Mouse (Mus musculus) intestine, embryonic 15.5 days (tissue): ENCODE results near the gene Itga2. TPM values are rescaled to one million over a fixed set of nuclear protein-coding genes. Genes with fewer than 3 reads are reported as not detected.

Experiments
- ATAC-seq: fragments of 200-750 bp; cut with Nextera tagmentation; 2 replicates; pipeline ENCODE4 v1.8.0; 2017; ENCODE audit warnings: moderate TSS enrichment, moderate library complexity
- H3K27ac ChIP-seq: fragments of 300-500 bp; sonication (generic); 2 replicates; pipeline ENCODE4 v1.5.1; 2015; ENCODE audit warnings: mild to moderate bottlenecking, inconsistent platforms
- H3K27me3 ChIP-seq: fragments of 300-500 bp; sonication (generic); replicated peaks from 2 replicates; pipeline ENCODE4 v1.6.1; 2015; ENCODE audit warnings: inconsistent platforms
- H3K36me3 ChIP-seq: fragments of 300-500 bp; sonication (generic); 2 replicates; pipeline ENCODE4 v1.6.1; 2015; ENCODE audit warnings: inconsistent platforms
- H3K4me1 ChIP-seq: fragments of 300-500 bp; sonication (generic); replicated peaks from 2 replicates; pipeline ENCODE4 v1.6.1; 2015; ENCODE audit warnings: inconsistent platforms
- H3K4me2 ChIP-seq: fragments of 300-500 bp; sonication (generic); replicated peaks from 2 replicates; pipeline ENCODE4 v1.6.1; 2015; ENCODE audit warnings: mild to moderate bottlenecking, inconsistent platforms
- H3K4me3 ChIP-seq: fragments of 300-500 bp; sonication (generic); replicated peaks from 2 replicates; pipeline ENCODE4 v1.5.1; 2015; ENCODE audit warnings: inconsistent platforms
- H3K9ac ChIP-seq: fragments of 300-500 bp; sonication (generic); 2 replicates; pipeline ENCODE4 v1.6.1; 2015; ENCODE audit warnings: inconsistent platforms
- H3K9me3 ChIP-seq: fragments of 300-500 bp; sonication (generic); 2 replicates; pipeline ENCODE4 v1.6.1; 2016; ENCODE audit warnings: inconsistent platforms
- WGBS: fragments of 180-500 bp; shearing (Covaris S2); methylation state at CpG from one replicate; pipeline ENCODE4 v1.1.7; 2015; 5-methylcytosine and 5-hydroxymethylcytosine counted together
- polyA plus RNA-seq: library from polyadenylated mRNA; unstranded; fragments of >200 nt; fragmentation: Nextera tagmentation; extraction: Ambion mirVana; gene quantifications from 2 replicates; pipeline ENCODE4 v1.2.1, GENCODE M21; 2015

Gene Itga2
- polyA plus RNA-seq, 1 experiment from 2014 or later, result 7.0 TPM

DNA sequence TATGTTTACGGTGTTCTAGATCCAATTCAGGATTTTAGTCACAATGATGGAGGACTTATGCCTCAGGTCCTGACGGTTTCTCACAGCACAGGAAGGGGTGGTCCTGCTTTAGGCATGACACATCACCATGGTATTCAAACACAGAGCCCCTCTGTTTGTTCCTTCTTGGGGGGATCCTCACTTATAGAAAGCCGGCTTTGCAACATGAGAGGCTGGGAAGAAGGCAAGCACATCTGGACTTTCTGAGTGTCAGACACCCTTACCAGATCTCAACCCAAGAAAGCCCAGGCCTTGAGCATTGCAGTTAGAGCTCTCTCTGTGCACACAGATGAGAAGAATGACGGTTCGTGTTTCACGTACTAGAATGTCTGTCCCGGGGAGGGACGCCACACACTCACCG lies 92.8 kb downstream of the Itga2 start:
- H3K4me1 ChIP-seq, result peaks cover 6% of the 10 kb centered on the region; the same call in 1 of the 2 replicates
- H3K27ac ChIP-seq, result peak overlapping the region; percentile 51; the same call in 1 of the 2 replicates
- 0 out of 2 replicates have a peak, but pooled peaks cover 3% of the 10 kb centered on the region for H3K36me3 ChIP-seq
- H3K27me3 ChIP-seq, result no peaks in the 10 kb centered on the region
- 66% methylated on average over 9 of the region's 9 CpGs for WGBS
- no peaks in the 10 kb centered on the region for H3K9me3 ChIP-seq
- no peak overlapping the region for H3K4me2 ChIP-seq
- H3K4me3 ChIP-seq, result no peak overlapping the region
- peak; percentile 66 for ATAC-seq
- H3K9ac ChIP-seq, result no peak overlapping the region

- H3K4me1 ChIP-seq, result peaks cover 6% of the 10 kb centered on the region; the same call in 1 of the 2 replicates
- WGBS, result 64% methylated on average over 5 of the region's 5 CpGs
- no peak overlapping the region for H3K4me3 ChIP-seq
- no peak overlapping the region for H3K4me2 ChIP-seq
- 0 out of 2 replicates have a peak, but pooled peaks cover 3% of the 10 kb centered on the region for H3K36me3 ChIP-seq
- peak; percentile 69 for ATAC-seq
- peak overlapping the region; percentile 51 for H3K27ac ChIP-seq
- no peak overlapping the region for H3K9ac ChIP-seq
- H3K9me3 ChIP-seq, result no peaks in the 10 kb centered on the region
- H3K27me3 ChIP-seq, result no peaks in the 10 kb centered on the region
Observed at GRCm38 (mm10) chr13:114838535-114838990, 93.3 kb downstream of the Itga2 start.

DNA sequence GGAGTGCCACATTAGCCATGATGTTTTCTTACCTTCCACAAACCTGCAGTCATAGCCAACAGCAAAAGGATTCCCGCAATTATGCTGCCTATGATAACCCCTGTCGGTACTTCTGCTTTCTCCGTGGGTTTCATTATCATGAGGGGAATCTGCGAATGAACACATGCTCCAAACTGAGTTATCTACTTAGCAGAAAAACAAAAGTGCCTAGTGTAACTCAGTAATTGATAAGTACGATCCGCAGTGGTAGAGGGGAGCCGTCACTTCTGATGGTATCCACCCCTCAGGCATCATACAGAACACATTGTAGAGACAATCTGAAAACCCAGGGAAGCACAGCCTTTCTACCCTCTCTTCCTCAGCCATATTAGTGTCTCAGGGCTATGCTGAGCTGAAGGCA lies 94.8 kb downstream of the Itga2 start:
- Histone ChIP-seq H3K4me3 (no peak overlapping the region), H3K9me3 (no peaks in the 10 kb centered on the region), H3K4me2 (no peak overlapping the region), H3K27me3 (no peaks in the 10 kb centered on the region), H3K9ac (no peak overlapping the region), H3K4me1 (peaks cover 6% of the 10 kb centered on the region; the same call in 1 of the 2 replicates), H3K36me3 (no peaks in the 10 kb centered on the region), H3K27ac (no peak overlapping the region)
- no peak for ATAC-seq
- WGBS, result 83% methylated on average over 7 of the region's 7 CpGs

DNA sequence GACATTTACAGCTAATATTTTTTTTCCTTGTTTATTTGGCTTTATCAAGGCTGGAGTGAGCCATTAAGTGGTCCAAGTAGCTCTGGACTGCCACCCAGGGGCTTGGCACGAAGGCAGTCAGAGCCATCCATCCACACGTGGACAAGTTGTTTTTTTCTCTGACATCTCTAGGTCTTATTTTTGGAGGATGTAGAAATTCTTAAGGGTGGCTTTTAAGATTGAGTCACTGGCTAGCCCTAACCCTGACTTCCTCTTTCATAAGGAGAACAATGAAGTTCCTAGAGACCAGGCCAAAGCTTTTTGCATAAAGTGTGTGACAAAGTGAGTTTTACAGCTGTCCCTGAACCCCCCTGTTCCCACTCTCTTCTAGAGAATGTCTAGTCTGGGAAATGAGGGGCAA lies 97.3 kb downstream of the Itga2 start:
- Histone ChIP-seq H3K4me1 (peaks cover 6% of the 10 kb centered on the region; the same call in 1 of the 2 replicates), H3K4me3 (no peak overlapping the region), H3K9me3 (no peaks in the 10 kb centered on the region), H3K4me2 (no peak overlapping the region), H3K9ac (no peak overlapping the region), H3K27ac (no peak overlapping the region), H3K27me3 (no peaks in the 10 kb centered on the region), H3K36me3 (0 out of 2 replicates have a peak, but pooled peaks cover 10% of the 10 kb centered on the region)
- no peak for ATAC-seq
- 58% methylated on average over 2 of the region's 2 CpGs for WGBS

GRCm38 (mm10) chr13:114833351-114833750 lies 98.5 kb downstream of the Itga2 start:
- Histone ChIP-seq H3K9me3 (no peaks in the 10 kb centered on the region), H3K4me1 (peaks cover under 1% of the 10 kb centered on the region; the same call in 1 of the 2 replicates), H3K27me3 (no peaks in the 10 kb centered on the region), H3K36me3 (0 out of 2 replicates have a peak, but pooled peaks cover 12% of the 10 kb centered on the region), H3K27ac (no peak overlapping the region), H3K4me3 (no peak overlapping the region), H3K4me2 (no peak overlapping the region), H3K9ac (no peak overlapping the region)
- ATAC-seq, result 0 out of 2 replicates have a peak, but pooled peaks have one; percentile 19
- 56% methylated on average over 4 of the region's 4 CpGs for WGBS

DNA sequence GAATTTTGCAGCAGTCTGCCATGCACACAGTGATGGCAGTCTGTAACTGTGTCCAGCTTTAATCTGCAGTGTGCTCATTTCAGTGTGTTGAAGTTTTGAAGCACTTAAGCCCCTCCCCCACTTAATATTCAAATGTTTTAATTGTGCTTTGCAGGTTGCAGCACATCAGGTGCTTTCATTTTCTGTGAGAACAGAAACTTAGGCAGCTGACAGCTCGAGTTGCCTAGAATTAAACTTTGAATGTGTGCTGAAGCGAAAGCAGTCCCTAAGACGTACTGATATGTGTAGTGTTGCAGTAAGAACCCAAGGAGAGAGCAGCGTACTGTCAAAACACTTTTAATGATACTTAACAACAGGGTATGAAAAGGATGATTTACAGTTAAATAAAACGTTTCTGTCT lies 99.1 kb downstream of the Itga2 start:
- Histone ChIP-seq H3K4me1 (no peaks in the 10 kb centered on the region), H3K9me3 (no peaks in the 10 kb centered on the region), H3K4me2 (no peak overlapping the region), H3K9ac (no peak overlapping the region), H3K27ac (no peak overlapping the region), H3K4me3 (no peak overlapping the region), H3K36me3 (0 out of 2 replicates have a peak, but pooled peaks cover 12% of the 10 kb centered on the region), H3K27me3 (no peaks in the 10 kb centered on the region)
- WGBS, result 51% methylated on average over 5 of the region's 5 CpGs
- ATAC-seq, result no peak

DNA sequence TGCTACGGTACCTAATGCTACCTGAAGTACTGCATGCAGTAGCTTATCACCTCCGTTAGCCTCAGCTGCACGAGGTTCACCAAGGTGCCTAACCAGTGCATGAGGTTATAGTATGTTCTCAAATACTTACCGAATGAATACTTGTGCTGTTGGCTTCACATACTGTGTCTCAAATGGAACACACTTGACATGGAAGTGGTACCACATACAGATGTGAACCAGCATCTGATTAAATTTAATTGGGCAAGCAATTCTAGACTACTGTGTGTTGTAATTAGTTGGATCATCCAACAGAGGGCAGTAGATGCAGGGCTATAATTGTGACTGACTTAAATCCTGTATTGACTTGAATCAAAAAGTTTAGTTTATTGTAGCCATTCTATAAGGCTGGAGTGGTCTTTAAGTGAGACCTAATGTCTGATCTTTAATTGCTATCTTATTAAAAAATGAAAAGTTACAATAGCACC lies 100.5 kb downstream of the Itga2 start:
- H3K27ac ChIP-seq, result no peak overlapping the region
- 0 out of 2 replicates have a peak, but pooled peaks cover 15% of the 10 kb centered on the region for H3K36me3 ChIP-seq
- H3K4me1 ChIP-seq, result no peaks in the 10 kb centered on the region
- no peaks in the 10 kb centered on the region for H3K9me3 ChIP-seq
- ATAC-seq, result peak; percentile 27; the same call in 1 of the 2 replicates
- no peaks in the 10 kb centered on the region for H3K27me3 ChIP-seq
- H3K4me3 ChIP-seq, result no peak overlapping the region
- H3K9ac ChIP-seq, result no peak overlapping the region
- 83% methylated on average over 4 of the region's 4 CpGs for WGBS
- H3K4me2 ChIP-seq, result no peak overlapping the region

DNA sequence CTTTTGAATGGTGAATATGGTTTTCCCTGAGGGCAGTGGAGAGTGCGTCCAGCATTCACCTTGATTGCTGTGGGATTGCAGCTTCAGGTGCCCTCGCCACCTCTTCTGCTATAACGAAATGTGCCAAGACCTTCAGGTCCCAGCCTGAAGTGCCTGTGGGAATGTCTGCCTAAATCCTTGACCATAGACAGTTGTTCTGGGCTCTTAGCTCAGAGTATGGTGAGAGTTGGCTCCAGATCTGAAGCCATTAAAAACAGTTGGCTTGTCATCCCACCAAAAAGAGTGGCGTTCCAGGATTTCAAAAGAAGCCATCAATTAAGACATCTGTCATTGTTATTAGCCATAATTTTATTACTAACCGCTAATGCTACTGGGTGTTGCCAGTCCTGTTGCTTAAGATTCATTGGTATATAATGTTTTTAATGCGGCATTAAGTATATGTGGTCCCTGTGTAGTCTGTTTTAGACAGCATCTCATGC lies 106.5 kb downstream of the Itga2 start:
- H3K4me2 ChIP-seq, result no peak overlapping the region
- H3K36me3 ChIP-seq, result 0 out of 2 replicates have a peak, but pooled peaks cover 11% of the 10 kb centered on the region
- H3K4me1 ChIP-seq, result no peaks in the 10 kb centered on the region
- 90% methylated on average over 6 of the region's 6 CpGs for WGBS
- no peaks in the 10 kb centered on the region for H3K9me3 ChIP-seq
- H3K27me3 ChIP-seq, result no peaks in the 10 kb centered on the region
- no peak for ATAC-seq
- no peak overlapping the region for H3K27ac ChIP-seq
- H3K4me3 ChIP-seq, result no peak overlapping the region
- H3K9ac ChIP-seq, result no peak overlapping the region

GRCm38 (mm10) chr13:114822871-114823270 lies 109.0 kb downstream of the Itga2 start:
- H3K27ac ChIP-seq, result no peak overlapping the region
- H3K9ac ChIP-seq, result no peak overlapping the region
- no peaks in the 10 kb centered on the region for H3K4me1 ChIP-seq
- no peak overlapping the region for H3K4me2 ChIP-seq
- no peaks in the 10 kb centered on the region for H3K9me3 ChIP-seq
- H3K27me3 ChIP-seq, result no peaks in the 10 kb centered on the region
- peak; percentile 75 for ATAC-seq
- 0 out of 2 replicates have a peak, but pooled peaks cover 7% of the 10 kb centered on the region for H3K36me3 ChIP-seq
- no peak overlapping the region for H3K4me3 ChIP-seq
- 66% methylated on average over 2 of the region's 2 CpGs for WGBS

GRCm38 (mm10) chr13:114818513-114818912 lies 113.4 kb downstream of the Itga2 start:
- peak overlapping the region; percentile 63 for H3K9ac ChIP-seq
- 0 out of 2 replicates have a peak, but pooled peaks cover under 1% of the 10 kb centered on the region for H3K36me3 ChIP-seq
- H3K4me2 ChIP-seq, result peak overlapping the region; percentile 78
- H3K9me3 ChIP-seq, result no peaks in the 10 kb centered on the region
- peak; percentile 87 for ATAC-seq
- no peaks in the 10 kb centered on the region for H3K27me3 ChIP-seq
- WGBS, result 18% methylated on average over 9 of the region's 9 CpGs
- no peaks in the 10 kb centered on the region for H3K4me1 ChIP-seq
- peak overlapping the region; percentile 62 for H3K4me3 ChIP-seq
- no peak overlapping the region; the same call in none of the 2 replicates for H3K27ac ChIP-seq

DNA sequence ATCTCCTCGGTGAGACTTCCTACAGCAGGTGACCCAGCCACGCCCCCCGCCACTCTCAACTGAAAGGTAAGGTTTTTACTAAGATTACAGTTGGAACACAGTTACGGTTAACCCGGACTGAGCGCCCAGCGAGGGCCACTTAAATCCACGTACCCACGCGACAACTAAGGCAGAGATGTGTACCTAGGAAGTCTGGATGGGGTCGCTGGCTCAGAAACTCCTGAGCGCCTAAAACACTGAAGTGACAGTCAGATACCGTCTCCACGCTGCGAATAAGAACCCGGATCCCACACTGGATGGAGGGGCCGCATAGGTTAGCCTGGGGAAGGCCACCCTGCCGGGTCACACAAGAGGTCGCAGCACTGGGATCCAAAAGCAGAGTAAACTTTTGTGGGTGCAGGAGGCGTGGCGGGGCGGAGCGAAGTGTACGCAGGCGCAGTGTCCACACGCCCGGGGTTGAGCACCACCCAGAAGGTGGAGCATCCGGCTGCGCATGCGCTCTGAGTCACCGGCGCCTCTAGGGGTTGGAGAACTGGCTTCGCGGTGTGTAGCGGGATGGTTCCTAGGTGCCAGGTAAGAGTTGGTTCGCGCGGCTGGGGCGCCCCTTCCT lies 114.0 kb downstream of the Itga2 start, which contains the start of gene Mocs2:
TSS of gene Mocs2 (plus strand) at position 486 of the 610 bp plus-strand sequence.
- no peak within 1 kb of the TSS; the same call in none of the 2 replicates for H3K27ac ChIP-seq
- peak; percentile 98 for ATAC-seq
- H3K4me3 ChIP-seq, result peak within 1 kb of the TSS; percentile 62
- under 1% methylated on average over 39 of the region's 39 CpGs for WGBS
- no peaks in the 10 kb centered on the region for H3K4me1 ChIP-seq
- peak within 1 kb of the TSS; percentile 65 for H3K9ac ChIP-seq
- H3K9me3 ChIP-seq, result no peaks in the 10 kb centered on the region
- H3K4me2 ChIP-seq, result peak within 1 kb of the TSS; percentile 78
- H3K36me3 ChIP-seq, result no peaks in the 10 kb centered on the region
- no peaks in the 10 kb centered on the region for H3K27me3 ChIP-seq

DNA sequence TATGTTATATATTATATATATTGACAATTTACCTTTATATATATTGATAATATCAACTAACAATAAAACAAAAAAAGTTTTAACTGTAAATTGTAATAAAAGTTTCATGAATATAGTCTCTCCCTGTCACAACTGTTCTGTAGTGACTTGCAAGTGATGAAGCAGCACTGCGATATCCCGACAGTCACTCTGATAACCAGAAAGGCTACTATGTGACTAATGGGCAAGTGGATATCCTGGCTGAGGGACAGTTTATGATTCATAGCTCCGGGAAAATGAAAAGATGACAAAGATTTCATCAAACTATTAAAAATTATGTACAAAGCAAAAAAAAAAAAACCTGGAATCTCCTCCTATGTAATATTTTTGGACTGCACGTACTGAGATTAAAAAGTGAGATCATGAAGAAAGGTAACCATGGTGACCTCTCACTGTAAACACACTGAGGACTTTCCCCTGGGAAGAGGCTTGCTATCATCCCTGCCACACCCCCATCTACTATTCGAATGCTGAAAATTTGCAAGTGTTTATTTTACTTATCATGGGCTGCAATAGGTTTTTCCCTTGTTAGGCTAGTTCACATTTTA lies 122.2 kb downstream of the Itga2 start:
- Histone ChIP-seq H3K4me3 (no peak overlapping the region), H3K4me1 (no peaks in the 10 kb centered on the region), H3K9ac (no peak overlapping the region), H3K27me3 (no peaks in the 10 kb centered on the region), H3K36me3 (no peaks in the 10 kb centered on the region), H3K9me3 (no peaks in the 10 kb centered on the region), H3K27ac (no peak overlapping the region), H3K4me2 (no peak overlapping the region)
- peak; percentile 87 for ATAC-seq
- 63% methylated on average over 5 of the region's 5 CpGs for WGBS
